Mouse (Mus musculus) thymus, adult 18-20 months (tissue): ENCODE results near the gene Mdm2.
"Not testable (repeated sequence)": the region's sequence is repeated elsewhere in the genome, so short reads cannot be mapped to it uniquely, and the experiment has no call there.

Experiments
- DNase-seq, 2 experiments: peaks; one replicate each; pipeline ENCODE4 v3.0.0; 2022; ENCODE audit warnings: mixed read lengths in 2 of 2

Mdm2 gene

GRCm38 (mm10) chr10:117710604-117711141, at the start of gene Mdm2:
Gene Mdm2, minus strand, starts transcription at chr10:117710758.
- DNase-seq: peak; percentile 89 to 90

- DNase-seq: no peak
These were observed 49.5 kb upstream of the Mdm2 start for GRCm38 (mm10) chr10:117759844-117760630.

DNA sequence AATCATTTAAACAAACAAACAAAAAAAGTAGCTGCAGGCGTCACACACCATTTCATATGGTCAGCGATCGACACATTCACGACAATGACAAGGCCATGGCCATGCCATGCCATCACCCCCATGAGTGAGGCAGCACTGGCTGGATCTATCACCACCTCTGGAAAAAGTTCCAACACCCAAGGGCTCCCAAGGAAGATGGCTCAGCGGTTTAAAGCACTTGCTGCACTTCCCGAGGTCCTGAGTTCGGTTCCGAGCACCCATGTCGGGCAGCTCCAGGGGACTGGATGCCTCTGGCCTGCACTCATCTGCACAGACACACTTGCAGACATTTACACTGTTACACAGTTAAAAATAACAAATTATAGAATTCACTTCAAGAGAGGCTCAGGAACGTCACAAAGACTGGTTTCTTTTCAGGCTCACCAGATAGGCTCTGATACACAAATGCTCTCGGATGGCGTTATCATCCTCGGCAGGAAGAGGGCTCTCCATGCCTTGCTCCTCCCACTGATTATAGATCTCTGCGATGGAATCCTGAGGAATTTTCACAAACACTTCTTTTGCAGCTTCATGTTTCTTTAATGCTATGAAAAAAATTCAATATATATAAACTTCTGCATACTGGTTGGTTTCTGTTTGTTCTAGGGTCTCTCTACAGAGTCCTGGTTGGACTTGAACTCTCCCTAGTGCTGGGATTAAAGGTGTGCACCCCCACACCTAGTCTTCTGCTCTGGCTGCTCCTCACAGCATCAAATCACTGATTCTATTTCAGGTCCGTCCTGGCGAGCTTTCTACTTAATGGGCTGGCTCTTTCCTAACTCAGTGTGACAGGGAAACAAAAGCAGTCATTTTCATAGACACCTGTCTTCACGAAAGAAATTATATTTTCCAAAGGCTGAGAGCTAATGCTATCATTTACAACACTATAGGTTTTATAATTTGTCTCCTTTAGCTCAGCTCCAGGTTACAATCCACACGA, 48.5 kb upstream of the Mdm2 start:
- no peak for DNase-seq

DNA sequence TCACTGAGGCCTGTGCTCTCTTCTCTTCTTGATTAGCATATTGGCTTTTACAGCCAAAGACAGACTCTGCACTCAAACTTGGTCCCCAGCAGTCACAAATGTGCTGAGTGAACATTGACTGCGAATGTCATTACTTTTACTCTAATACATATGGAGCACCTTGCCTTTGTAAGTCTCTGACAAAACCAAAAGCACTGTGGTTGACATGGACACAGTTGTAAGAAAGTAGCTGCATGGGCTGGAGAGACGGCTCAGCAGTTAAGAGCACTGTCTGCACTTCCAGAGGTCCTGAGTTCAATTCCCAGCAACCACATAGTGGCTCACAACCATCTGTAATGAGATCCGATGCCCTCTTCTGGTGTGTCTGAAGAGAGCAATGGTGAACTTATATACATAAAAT, 47.8 kb upstream of the Mdm2 start:
- not testable (repeated sequence) for DNase-seq

GRCm38 (mm10) chr10:117757796-117758342, 47.3 kb upstream of the Mdm2 start:
- DNase-seq: no peak

DNA sequence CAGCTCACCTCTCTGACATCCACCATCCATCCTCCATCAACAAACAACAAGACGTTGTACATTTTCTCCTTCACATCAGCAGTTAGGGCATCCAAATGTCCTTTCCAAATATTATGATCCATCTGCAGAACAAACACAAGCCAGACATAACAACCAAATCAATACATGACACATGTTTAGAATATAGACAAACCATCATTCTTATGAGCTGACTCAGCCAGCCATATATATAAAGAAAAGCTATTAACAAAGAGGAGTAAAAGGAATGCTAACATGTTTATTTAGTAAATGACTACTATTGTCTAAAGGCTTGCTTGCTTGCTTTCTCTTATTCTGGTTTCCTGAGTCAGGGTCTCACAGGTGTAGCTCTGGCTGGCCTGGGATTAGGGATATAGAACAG, 46.7 kb upstream of the Mdm2 start:
- DNase-seq: no peak

DNA sequence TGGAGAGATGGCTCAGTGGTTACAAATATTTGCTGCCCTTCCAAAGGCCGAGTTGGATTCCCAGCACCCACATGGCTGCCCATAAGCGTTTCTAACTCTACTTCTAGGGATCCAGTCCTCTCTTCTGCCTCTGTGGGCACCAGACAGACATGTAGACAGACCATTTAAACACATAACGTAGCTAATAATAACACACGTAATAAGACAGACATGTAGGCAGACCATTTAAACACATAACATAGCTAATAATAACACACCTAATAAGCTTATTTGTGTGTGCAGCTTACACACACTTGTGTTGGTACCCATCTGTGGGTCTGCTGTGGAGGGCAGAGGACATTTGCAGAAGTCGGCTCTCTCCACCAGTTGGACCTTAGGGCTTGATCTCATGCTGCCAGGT, 46.2 kb upstream of the Mdm2 start:
- no peak for DNase-seq

GRCm38 (mm10) chr10:117755799-117756467, 45.4 kb upstream of the Mdm2 start:
- DNase-seq: no peak

DNA sequence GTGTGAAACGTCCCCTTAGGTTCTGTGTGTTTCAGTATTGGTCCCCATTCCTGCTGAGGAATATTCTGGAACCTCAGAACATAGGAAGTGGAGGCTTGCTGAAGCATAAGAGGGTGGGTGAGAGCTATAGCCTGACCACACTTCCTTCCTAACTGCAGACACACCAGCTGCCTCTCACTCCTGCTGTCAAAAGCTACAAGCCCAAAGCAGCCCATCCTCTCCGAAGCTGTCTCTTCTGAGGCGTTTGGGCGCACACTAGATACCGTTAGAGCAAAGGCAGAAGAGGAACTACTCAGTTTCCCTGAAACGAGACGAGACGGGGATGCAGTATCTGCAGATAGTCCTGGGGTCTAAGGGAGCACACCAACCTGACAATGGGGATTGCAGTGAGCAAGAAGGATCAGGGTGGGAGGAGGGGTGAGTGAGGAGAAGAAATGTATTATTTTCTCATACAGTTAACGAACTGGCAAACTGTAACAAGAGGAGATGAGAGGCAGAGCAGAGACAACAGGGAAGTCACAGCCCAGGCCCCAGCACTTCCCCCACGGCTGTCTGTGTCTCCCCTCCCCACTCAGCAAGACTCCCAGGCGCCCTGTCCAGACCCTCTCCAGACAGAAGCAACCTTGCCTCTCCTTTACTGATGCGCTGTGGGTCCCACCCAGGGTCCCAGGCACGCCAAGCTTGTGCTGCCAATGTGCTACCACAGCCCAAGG, 44.7 kb upstream of the Mdm2 start:
- peak; percentile 53 to 68 for DNase-seq

- no peak for DNase-seq
These were observed 44.0 kb upstream of the Mdm2 start for GRCm38 (mm10) chr10:117754609-117754940.

GRCm38 (mm10) chr10:117753711-117754608, 43.4 kb upstream of the Mdm2 start:
- no peak for DNase-seq

DNA sequence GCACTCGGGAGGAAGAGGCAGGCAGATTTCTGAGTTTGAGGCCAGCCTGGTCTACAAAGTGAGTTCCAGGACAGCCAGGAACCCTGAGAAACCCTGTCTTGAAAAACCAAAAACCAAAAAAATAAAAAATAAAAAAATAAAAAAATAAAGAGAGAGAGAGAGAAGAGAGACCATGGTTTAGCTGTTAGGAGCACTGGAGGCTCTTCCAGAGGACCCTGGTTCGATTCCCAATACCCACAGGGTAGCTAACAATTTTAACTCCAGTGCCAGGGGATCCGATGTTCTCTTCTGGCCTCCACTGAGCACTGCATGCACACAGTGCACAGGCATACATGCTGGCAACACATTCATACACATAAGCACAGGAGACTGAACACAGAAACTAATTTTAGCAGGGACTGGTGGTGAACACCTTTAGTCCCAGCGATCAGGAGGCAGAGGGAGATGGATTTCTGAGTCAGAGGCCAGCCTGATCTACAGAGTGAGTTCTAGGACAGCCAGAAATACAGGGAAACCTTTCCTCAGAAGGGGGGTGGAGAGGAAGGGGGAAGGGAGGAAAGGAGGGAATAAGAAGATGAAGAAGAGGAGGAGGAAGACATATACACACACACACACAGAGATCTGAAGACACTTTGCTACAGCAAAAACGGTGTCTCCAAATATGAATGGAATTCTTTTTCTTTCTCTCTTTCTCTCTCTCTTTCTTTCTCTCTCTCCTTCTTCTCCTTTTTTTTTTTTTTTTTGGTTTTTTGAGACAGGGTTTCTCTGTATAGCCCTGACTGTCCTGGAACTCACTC, 42.5 kb upstream of the Mdm2 start:
- DNase-seq: no peak

GRCm38 (mm10) chr10:117752304-117752821, 41.8 kb upstream of the Mdm2 start:
- DNase-seq: no peak

DNA sequence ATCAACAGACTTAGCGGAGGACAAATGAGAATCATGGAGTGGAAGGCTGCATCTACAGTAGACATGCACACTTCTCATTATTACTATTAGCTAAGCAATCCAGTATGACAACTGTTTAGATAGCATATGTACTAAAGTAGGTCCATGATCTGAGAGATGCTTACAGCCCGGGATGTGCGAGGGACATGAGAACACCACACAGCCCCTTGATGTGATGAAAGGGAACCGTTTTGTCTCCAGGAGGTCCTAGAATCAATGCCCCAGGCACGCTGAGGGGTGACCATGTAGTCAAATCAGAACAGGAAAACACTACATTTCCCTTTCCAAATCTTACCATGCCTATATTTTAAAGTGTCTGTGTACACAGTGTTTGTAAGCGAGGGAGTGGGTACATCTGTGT, 41.2 kb upstream of the Mdm2 start:
- no peak for DNase-seq

DNA sequence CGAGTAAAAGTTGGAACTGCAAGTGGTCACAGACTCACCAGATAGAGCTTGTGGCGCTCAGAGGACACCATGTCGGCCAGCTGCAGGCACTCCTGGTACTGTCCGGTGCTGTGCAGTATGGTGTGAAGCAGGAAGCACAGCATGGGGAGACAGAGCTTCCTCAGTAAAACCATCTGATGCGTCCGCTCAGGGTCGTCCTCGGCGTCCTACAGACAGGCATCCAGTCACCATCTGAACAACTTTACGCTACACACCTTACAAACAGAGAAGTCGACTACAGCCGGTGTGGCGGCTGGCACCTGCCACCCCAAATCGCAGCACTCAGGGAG, 40.7 kb upstream of the Mdm2 start:
- DNase-seq: no peak

DNA sequence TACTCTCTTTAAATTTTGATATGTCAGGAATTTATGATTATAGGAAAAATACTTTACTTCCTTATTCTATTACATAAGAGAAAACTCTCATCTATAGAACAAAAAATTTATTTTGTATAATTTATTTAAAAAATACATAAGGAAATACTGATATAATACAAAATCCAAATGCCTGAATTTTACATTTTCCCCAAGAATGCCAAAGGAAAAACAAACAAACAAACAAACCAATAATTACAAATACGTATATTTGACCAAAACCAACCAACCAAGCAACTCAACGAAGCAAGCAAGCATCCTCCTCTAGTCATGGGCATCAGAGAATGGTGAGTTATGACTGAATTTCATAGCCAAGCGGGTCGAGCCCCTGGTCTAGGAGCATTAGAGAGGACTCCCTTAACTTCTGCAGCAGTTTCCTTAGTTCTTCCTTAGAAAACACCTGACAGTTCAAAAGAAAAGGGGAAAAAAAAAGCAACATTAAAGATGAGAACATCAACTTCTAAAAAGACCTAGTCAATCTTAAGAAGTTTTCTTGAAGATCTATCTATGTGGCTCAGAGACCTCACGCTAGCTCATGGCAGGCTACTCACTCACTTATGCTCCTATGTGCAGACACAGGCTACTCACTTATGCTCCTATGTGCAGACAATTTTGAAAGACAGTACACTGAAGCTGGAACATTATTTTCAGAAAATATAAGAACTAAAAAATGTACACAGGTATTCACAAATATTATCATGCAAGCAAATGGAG, 40.1 kb upstream of the Mdm2 start:
- no peak for DNase-seq

GRCm38 (mm10) chr10:117749787-117750343, 39.3 kb upstream of the Mdm2 start:
- no peak for DNase-seq

- DNase-seq: no peak
These were observed 38.6 kb upstream of the Mdm2 start for GRCm38 (mm10) chr10:117749050-117749686.
